Mouse (Mus musculus): ENCODE measurements at regions not wholly inside any gene's neighbourhood (a gene's known extent, or its start where the extent isn't known, plus 50 kb on each side); places are given as distances from the start of the nearest gene placed in this dataset.

GRCm38 (mm10) chr6:147799861-147800260 lies 247.2 kb upstream of the Far2 start:
- TF ChIP-seq CTCF (IDR thresholded peaks at IDR 0.05; ENCODE audit: low read depth) (no peak), EP300 (IDR thresholded peaks at IDR 0.05; ENCODE audit: low read depth) (no peak)

Data from liver, embryonic 14.5 days (tissue).